Mouse (Mus musculus): ENCODE measurements around the gene Mgmt.

Gene Mgmt

GRCm38 (mm10) chr7:137116246-137116645 is 221.8 kb downstream of the Mgmt start:
- in situ Hi-C loops (cut with MboI, MseI) = no loop called here

DNA sequence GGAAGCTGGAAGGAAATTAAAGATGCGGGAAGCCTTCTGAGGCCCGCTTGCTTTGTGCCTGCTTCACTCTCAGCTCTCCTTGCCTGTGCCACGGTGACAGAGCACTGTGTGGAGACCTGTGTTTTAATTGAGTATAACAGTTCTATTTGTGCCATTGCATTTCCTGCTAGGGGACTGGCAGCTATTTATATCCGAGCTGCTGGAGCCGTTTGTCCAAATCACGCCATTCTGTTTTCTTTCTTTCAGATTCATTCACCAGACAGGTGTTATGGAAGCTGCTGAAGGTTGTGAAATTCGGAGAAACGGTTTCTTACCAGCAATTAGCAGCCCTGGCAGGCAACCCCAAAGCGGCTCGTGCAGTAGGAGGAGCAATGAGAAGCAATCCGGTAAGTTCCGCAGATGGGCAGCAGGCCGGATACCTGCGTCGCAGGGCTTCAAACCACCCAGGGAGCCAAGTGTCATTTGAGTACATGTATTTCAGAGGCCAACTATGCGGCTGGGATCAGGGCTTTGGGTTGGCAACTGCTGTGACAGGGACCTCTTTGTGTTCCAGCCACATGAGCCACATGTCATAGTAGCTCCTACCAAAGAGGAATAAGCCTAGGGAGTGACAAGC is 226.9 kb downstream of the Mgmt start:
- in situ Hi-C loops (cut with MboI, MseI) = no loop called here

DNA sequence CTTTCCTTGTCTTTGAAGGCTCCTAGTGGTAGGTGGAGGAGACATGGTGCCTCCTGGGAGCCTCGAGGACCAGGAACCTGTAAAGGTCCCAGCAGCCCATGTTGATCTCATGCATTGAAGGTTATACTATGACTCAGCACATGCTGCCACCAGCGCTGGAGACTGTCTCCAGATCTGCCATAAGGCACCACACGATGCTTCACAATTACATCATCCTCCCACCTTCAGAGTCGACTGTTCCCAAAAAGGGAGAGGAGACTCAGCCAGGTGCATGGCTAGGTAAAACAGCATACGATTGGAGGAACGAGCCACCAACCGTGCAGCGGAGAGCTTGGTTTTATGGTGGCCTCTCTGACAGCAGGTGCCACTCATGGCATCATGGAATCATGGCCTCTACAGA is 234.3 kb downstream of the Mgmt start:
- in situ Hi-C loops (cut with MboI, MseI) = no loop called here

DNA sequence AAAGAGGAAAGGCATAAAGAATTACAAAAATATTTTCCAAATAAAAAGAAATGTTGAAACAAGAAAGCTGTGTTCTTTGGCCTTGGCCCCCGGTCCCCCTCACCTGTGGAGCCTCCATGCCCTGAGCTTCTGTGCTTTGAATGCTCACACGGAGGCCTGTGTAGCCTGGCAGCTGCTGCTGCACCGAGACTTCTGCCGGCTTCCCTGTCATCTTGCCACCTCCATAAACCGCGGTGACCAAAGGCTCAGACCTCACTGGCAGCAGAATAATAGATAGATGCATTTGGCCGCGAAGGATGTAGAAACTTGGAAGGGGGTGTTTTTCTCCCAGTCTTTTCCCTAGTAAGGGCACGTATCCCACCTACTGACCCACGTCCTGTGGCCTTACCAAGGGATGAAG is 235.8 kb downstream of the Mgmt start:
- in situ Hi-C loops (cut with MboI, MseI) = no loop called here

- in situ Hi-C loops (cut with MboI, MseI) = no loop called here
These were observed 237.5 kb downstream of the Mgmt start for GRCm38 (mm10) chr7:137131957-137132356.

GRCm38 (mm10) chr7:137138101-137138500 is 243.7 kb downstream of the Mgmt start:
- in situ Hi-C loops (cut with MboI, MseI) = no loop called here

DNA sequence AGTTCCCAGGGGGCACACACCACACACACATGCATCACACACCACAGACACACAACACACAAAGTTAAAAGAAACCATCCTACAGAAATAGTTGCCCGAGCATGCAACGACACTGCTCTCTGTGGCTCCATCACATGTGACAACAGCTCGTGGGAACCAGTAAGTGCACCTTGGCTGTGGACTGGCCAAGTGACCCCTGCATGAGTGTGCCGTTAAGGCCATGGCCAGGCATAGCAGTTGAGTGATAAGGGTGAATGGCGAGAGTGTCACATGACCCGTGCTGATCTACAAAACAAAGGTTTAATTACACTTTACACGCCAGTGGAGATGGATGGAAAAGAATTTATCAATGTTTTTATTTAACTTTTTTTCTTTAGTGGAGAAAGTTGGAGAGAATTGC is 245.9 kb downstream of the Mgmt start:
- in situ Hi-C loops (cut with MboI, MseI) = no loop called here

DNA sequence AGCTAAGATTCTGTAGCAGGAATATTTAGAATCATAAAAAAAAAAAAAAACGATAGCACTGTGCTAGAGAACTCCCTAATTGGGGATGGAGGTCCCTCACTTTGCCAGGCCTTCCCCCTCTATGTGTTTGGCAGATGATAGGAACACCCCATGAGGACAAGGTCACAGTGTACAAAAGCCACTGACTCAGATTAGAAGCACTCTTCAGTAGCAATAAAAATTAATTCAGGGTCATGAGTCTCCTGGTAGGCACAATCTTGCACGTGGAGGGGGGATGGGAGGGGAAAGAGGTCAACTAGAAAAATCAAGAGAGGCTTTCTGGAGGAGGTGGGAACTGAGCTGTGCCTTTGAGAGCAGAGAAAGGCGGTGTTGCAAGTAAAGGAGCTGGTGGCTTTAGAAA is 247.0 kb downstream of the Mgmt start:
- in situ Hi-C loops (cut with MboI, MseI) = no loop called here

- in situ Hi-C loops (cut with MboI, MseI) = no loop called here
These were observed 252.7 kb downstream of the Mgmt start for GRCm38 (mm10) chr7:137147101-137147500.

DNA sequence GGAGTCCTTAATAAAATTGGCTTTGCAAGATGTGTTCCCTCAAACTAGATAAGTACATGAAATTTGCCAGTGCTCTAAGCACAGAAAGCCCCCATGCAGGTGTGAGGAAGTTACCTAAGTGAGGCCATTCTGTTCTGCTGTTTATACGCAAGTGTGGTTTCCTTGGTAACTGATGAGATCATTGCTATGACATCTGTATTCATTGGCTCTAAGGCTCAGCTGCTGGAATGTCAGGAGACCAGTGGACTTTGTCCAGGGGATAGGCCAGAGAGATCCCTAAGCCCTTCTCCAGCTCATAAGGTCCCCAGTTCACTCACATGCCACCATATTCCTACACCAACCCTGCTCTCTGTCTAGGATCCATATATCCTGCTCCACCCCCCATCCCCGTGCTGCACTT is 257.4 kb downstream of the Mgmt start:
- in situ Hi-C loops (cut with MboI, MseI) = no loop called here

DNA sequence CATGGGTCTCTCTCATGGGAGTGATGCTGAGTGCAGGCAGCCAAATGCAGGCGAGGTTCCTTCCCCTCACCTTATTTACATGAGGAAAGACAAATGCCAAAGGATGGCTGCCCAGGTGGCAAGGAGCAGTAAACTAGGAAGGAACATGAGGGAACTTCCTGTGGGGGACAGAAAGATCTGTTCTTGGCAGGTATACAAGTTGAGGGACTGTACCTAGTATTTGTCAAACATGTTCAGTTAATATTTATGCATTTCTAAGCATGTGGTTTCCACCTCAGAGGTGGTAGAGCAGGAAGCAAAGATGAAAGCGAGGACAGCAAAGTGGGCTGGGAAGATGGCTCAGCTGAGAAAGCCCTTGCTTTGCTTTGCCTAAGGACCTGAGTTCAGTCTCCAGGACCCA is 260.2 kb downstream of the Mgmt start:
- in situ Hi-C loops (cut with MboI, MseI) = no loop called here

GRCm38 (mm10) chr7:137159086-137159485 is 264.7 kb downstream of the Mgmt start:
- in situ Hi-C loops (cut with MboI, MseI) = no loop called here

GRCm38 (mm10) chr7:137172278-137172677 is 277.9 kb downstream of the Mgmt start:
- in situ Hi-C loops (cut with MboI, MseI) = no loop called here

Measured in regulatory T cell (primary cell).